Mouse (Mus musculus) adrenal gland, adult (tissue): ENCODE results near the gene 4931428F04Rik.
"Not testable (repeated sequence)": the region's sequence is repeated elsewhere in the genome, so short reads cannot be mapped to it uniquely, and the experiment has no call there.

Source experiments
- DNase-seq, 2 experiments: peaks; one replicate each; pipeline ENCODE4 v3.0.0; 2022 to 2023; ENCODE audit warnings: low spot score in 1 of 2; ENCODE audit not compliant: inconsistent age in 2 of 2

Gene 4931428F04Rik

GRCm38 (mm10) chr8:105233126-105233935 is 56.3 kb downstream of the 4931428F04Rik start:
- DNase-seq = no peak

DNA sequence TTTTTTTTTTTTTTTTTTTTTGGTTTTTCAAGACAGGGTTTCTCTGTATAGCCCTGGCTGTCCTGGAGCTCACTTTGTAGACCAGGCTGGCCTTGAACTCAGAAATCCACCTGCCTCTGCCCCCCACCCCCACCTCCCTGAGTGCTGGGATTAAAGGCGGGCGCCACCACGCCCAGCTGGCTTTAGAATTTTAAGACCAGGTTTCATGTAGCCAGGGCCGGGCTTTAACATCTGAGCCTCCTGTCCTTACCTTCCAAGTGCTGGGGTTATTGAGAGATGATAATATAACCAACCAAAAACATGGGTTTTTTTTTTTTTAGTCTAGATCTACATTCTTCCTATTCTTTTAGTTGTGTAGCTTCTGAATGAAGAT is 57.4 kb downstream of the 4931428F04Rik start:
- DNase-seq = not testable (repeated sequence)

GRCm38 (mm10) chr8:105231503-105232320 is 58.0 kb downstream of the 4931428F04Rik start:
- peak in 1 of 2 experiments; percentile 34 for DNase-seq
